In the genomic region with DNA sequence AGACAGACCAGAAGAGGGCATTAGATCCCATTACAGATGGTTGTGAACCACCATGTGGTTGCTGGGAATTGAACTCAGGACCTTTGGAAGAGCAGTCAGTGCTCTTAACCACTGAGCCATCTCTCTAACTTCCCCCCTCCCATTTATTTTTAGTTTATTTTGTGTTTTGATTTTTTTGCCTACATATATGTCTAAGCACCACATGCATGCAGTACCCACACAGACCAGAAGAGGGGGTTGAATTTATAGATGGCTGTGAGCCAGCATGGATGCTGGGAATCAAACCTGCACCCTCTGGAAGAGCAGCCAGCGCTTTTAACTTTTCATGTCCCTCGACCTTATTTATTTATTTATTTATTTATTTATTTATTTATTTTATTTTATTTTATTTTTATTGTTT, we compare ENCODE assay signal across 7 mouse cellular contexts. TPM values are rescaled to one million over a fixed set of nuclear protein-coding genes. Genes with fewer than 3 reads are reported as not detected.
DNase-seq lines count a peak whose midpoint lies in the region; ATAC-seq and TF ChIP-seq lines count a peak whose summit lies in the region.
"Not testable (repeated sequence)": the region's sequence is repeated elsewhere in the genome, so short reads cannot be mapped to it uniquely, and the experiment has no call there.

No protein-coding gene starts in this region.

- peaks cover 28% of the 10 kb centered on the region for H3K36me3 ChIP-seq in hindbrain, postnatal 0 days (ENCODE audit: insufficient read depth, low read length)
- peaks cover 20% of the 10 kb centered on the region for H3K36me3 ChIP-seq in small intestine, adult 2 months (ENCODE audit: control insufficient read depth, insufficient read depth, low read length)

- not testable (repeated sequence) for H3K9ac ChIP-seq in hindbrain, postnatal 0 days (replicated peaks; ENCODE audit: low read length)

- not testable (repeated sequence) for H3K4me2 ChIP-seq in hindbrain, postnatal 0 days (ENCODE audit: low read depth, low read length)

- H3K9me3 ChIP-seq in hindbrain, postnatal 0 days (ENCODE audit: low read length) = not testable (repeated sequence)

- H3K27ac ChIP-seq in hindbrain, postnatal 0 days; small intestine, adult 2 months (ENCODE audit: insufficient read depth, low read depth, low read length): not testable (repeated sequence)

- DNase-seq in CD8-positive naive resting alpha-beta T cell, adult 2 months (ENCODE audit: low read depth in 2 of 2, low spot score in 2 of 2) = peak; percentile 30 to 39
- not testable (repeated sequence) for DNase-seq in Patski (ENCODE audit: low read depth, low spot score); hindbrain, postnatal 0 days (ENCODE audit: low spot score)
- DNase-seq in embryo, embryonic 10 days (ENCODE audit: low spot score) = peak; percentile 21
- DNase-seq in liver = peak; percentile 41
- peak; percentile 53 for DNase-seq in lung, postnatal 36 days

- not testable (repeated sequence) for H3K4me3 ChIP-seq in hindbrain, postnatal 0 days (ENCODE audit: low read length); small intestine, adult 2 months (ENCODE audit: low read depth, low read length)

- CTCF ChIA-PET in Patski (lab: Charles Lee) = interaction anchor here (2.0 kb wide), 1 partner anchor 12 kb away, joined by 4 read pairs; no protein-coding TSS in a partner anchor

- ATAC-seq in Patski; hindbrain, postnatal 0 days: not testable (repeated sequence)

- WGBS in hindbrain, postnatal 0 days = 84% methylated on average over 2 of the region's 2 CpGs
- WGBS in small intestine, adult 2 months = 85% methylated on average over 2 of the region's 2 CpGs

- H3K4me1 ChIP-seq in hindbrain, postnatal 0 days (ENCODE audit: insufficient read depth, low read length); small intestine, adult 2 months (ENCODE audit: control insufficient read depth, insufficient read depth, insufficient read length, low read length): not testable (repeated sequence)

- in situ Hi-C loops in Patski (cut with MboI; ENCODE audit: low pct_unique_long_range_greater_than_20kb) = not testable (repeated sequence)

- POLR2A ChIA-PET in Patski (lab: Charles Lee) = not testable (repeated sequence)

- TF ChIP-seq CTCF in Patski (IDR thresholded peaks at IDR 0.05) = peak; percentile 67
- TF ChIP-seq CTCF in hindbrain, postnatal 0 days (IDR thresholded peaks at IDR 0.05; ENCODE audit: low read depth) = peak; percentile 50
- TF ChIP-seq CTCF in small intestine, adult 2 months (IDR thresholded peaks at IDR 0.05; ENCODE audit: extremely low read depth, insufficient read length, insufficient replicate concordance, low read depth, low read length) = peak; percentile 39; the same call in 1 of the 2 replicates

- not testable (repeated sequence) for TF ChIP-seq POLR2A in small intestine, adult 2 months (IDR thresholded peaks at IDR 0.05; ENCODE audit: low read depth, low read length)

- H3K27me3 ChIP-seq in Patski; hindbrain, postnatal 0 days (ENCODE audit: insufficient read depth, low read length); small intestine, adult 2 months (ENCODE audit: control insufficient read depth, insufficient read depth, low read length): not testable (repeated sequence)

RNA-seq across cellular contexts. Expression of a gene that starts 11.3 kb away (rescaled TPM):
- 39.6 TPM for polyA plus RNA-seq in Patski (2021)
- 26.5 and 27.6 TPM in 2 replicates for total RNA-seq in hindbrain, postnatal 0 days (2014; rRNA removed)
- polyA plus RNA-seq in hindbrain, postnatal 0 days (2015; fragmentation: Nextera tagmentation; extraction: Ambion mirVana) = 16.7 and 20.4 TPM in 2 replicates
- polyA plus RNA-seq in small intestine, adult 2 months (2012; rRNA removed) = 34.7 and 60.7 TPM in 2 replicates

RNA-seq across cellular contexts. Expression of a gene that starts 14.1 kb away (rescaled TPM):
- 9.6 TPM for polyA plus RNA-seq in Patski (2021)
- 140 and 161 TPM in 2 replicates for total RNA-seq in hindbrain, postnatal 0 days (2014; rRNA removed)
- polyA plus RNA-seq in hindbrain, postnatal 0 days (2015; fragmentation: Nextera tagmentation; extraction: Ambion mirVana) = 55.9 and 59.5 TPM in 2 replicates
- polyA plus RNA-seq in small intestine, adult 2 months (2012; rRNA removed) = 8.3 and 9.0 TPM in 2 replicates

RNA-seq across cellular contexts. Expression of a gene that starts 15.6 kb away (rescaled TPM):
- 6.5 TPM for polyA plus RNA-seq in Patski (2021)
- total RNA-seq in hindbrain, postnatal 0 days (2014; rRNA removed) = 14.3 and 18.8 TPM in 2 replicates
- 3.3 and 4.0 TPM in 2 replicates for polyA plus RNA-seq in hindbrain, postnatal 0 days (2015; fragmentation: Nextera tagmentation; extraction: Ambion mirVana)
- polyA plus RNA-seq in small intestine, adult 2 months (2012; rRNA removed) = 15.3 and 44.6 TPM in 2 replicates

RNA-seq across cellular contexts. Expression of a gene that starts 48.0 kb away (rescaled TPM):
- 89.3 TPM for polyA plus RNA-seq in Patski (2021)
- 128 and 131 TPM in 2 replicates for total RNA-seq in hindbrain, postnatal 0 days (2014; rRNA removed)
- polyA plus RNA-seq in hindbrain, postnatal 0 days (2015; fragmentation: Nextera tagmentation; extraction: Ambion mirVana) = 142 and 147 TPM in 2 replicates
- polyA plus RNA-seq in small intestine, adult 2 months (2012; rRNA removed) = 73.2 and 138 TPM in 2 replicates

RNA-seq across cellular contexts. Expression of a gene that starts 48.5 kb away (rescaled TPM):
- polyA plus RNA-seq in Patski (2021) = 13.2 TPM
- 5.5 and 6.1 TPM in 2 replicates for total RNA-seq in hindbrain, postnatal 0 days (2014; rRNA removed)
- polyA plus RNA-seq in hindbrain, postnatal 0 days (2015; fragmentation: Nextera tagmentation; extraction: Ambion mirVana) = 2.1 and 2.5 TPM in 2 replicates
- polyA plus RNA-seq in small intestine, adult 2 months (2012; rRNA removed) = 6.4 and 9.5 TPM in 2 replicates
